Mouse (Mus musculus) megakaryocyte progenitor cell, adult 5-6 weeks (primary cell): ENCODE results near the gene Actr1a. TPM values are rescaled to one million over a fixed set of nuclear protein-coding genes. Genes with fewer than 3 reads are reported as not detected.

Experiments
- ATAC-seq: replicated peaks from 2 replicates; pipeline ENCODE4 v1.8.0; 2016; ENCODE audit warnings: mild to moderate bottlenecking, moderate TSS enrichment, inconsistent platforms; ENCODE audit not compliant: poor library complexity
- total RNA-seq, 2 experiments: library from RNA; stranded (forward) in 1 of 2; stranded (reverse) in 1 of 2; fragments of 157-497, 149-512 nt in 1 of 2; fragments of 200-1000 nt in 1 of 2; gene quantifications; 2 replicates each; pipeline versions ENCODE4 v1.2.3 to v1.2.4; 2015 to 2017

The Actr1a gene
- 46.0 and 52.2 TPM in 2 replicates for total RNA-seq (2015)
- total RNA-seq (2017), result 76.3 and 87.6 TPM in 2 replicates

GRCm38 (mm10) chr19:46395109-46396009 lies at the start of gene Actr1a:
Gene Actr1a (minus strand): TSS chr19:46395748.
- peak; percentile 78 for ATAC-seq

GRCm38 (mm10) chr19:46444209-46444608 lies 48.7 kb upstream of the Actr1a start:
- ATAC-seq, result peak; percentile 95

- no peak for ATAC-seq
Observed at GRCm38 (mm10) chr19:46443509-46443908, 48.0 kb upstream of the Actr1a start.

GRCm38 (mm10) chr19:46435492-46435891 lies 39.9 kb upstream of the Actr1a start:
- ATAC-seq, result peak; percentile 50; the same call in 1 of the 2 replicates

GRCm38 (mm10) chr19:46434591-46434990 lies 39.0 kb upstream of the Actr1a start:
- ATAC-seq, result no peak

- no peak for ATAC-seq
Observed at GRCm38 (mm10) chr19:46434148-46434547, 38.6 kb upstream of the Actr1a start.

- ATAC-seq, result no peak
Observed at GRCm38 (mm10) chr19:46433712-46434111, 38.2 kb upstream of the Actr1a start.

- no peak for ATAC-seq
Observed at GRCm38 (mm10) chr19:46429250-46429649, 33.7 kb upstream of the Actr1a start.

GRCm38 (mm10) chr19:46426488-46426887 lies 30.9 kb upstream of the Actr1a start:
- ATAC-seq, result no peak

- ATAC-seq, result no peak
Observed at GRCm38 (mm10) chr19:46425266-46425665, 29.7 kb upstream of the Actr1a start.

- no peak for ATAC-seq
Observed at GRCm38 (mm10) chr19:46422384-46423338, 27.1 kb upstream of the Actr1a start.

GRCm38 (mm10) chr19:46420410-46420809 lies 24.9 kb upstream of the Actr1a start:
- ATAC-seq, result no peak

GRCm38 (mm10) chr19:46418051-46418450 lies 22.5 kb upstream of the Actr1a start:
- ATAC-seq, result no peak

- no peak for ATAC-seq
Observed at GRCm38 (mm10) chr19:46416276-46416675, 20.7 kb upstream of the Actr1a start.

GRCm38 (mm10) chr19:46414486-46414885 lies 18.9 kb upstream of the Actr1a start:
- no peak for ATAC-seq

- ATAC-seq, result no peak
Observed at GRCm38 (mm10) chr19:46413969-46414368, 18.4 kb upstream of the Actr1a start.

GRCm38 (mm10) chr19:46412056-46412805 lies 16.7 kb upstream of the Actr1a start:
- no peak for ATAC-seq

GRCm38 (mm10) chr19:46409506-46409905 lies 14.0 kb upstream of the Actr1a start:
- 0 out of 2 replicates have a peak, but pooled peaks have one; percentile 29 for ATAC-seq

GRCm38 (mm10) chr19:46406592-46407386 lies 11.2 kb upstream of the Actr1a start:
- no peak for ATAC-seq

GRCm38 (mm10) chr19:46404030-46404429 lies 8.5 kb upstream of the Actr1a start:
- no peak for ATAC-seq
